Mouse (Mus musculus) adrenal gland, adult 10 weeks (tissue): ENCODE results near the gene Mrap2. TPM values are rescaled to one million over a fixed set of nuclear protein-coding genes. Genes with fewer than 3 reads are reported as not detected.

Source experiments
- polyA plus RNA-seq: library from polyadenylated mRNA; stranded (reverse); fragments of 350-450 nt; fragmentation: Illumina TruSeq; extraction: RNeasy Lipid Tissue Mini Kit (QIAGEN cat#74804); gene quantifications from one replicate; pipeline ENCODE4 v1.2.3, GENCODE M21; 2014; ENCODE audit warnings: low read depth, low replicate concordance

Gene Mrap2
- polyA plus RNA-seq: not detected

GRCm38 (mm10) chr9:87144106-87144505 lies at the start of gene Mrap2:
Gene Mrap2, plus strand, starts transcription at chr9:87144306.

Other genes with a start within 250 kb of the Mrap2 start
- gene Ripply2, start 128.8 kb upstream of the Mrap2 start, polyA plus RNA-seq: not detected
- 205 TPM for gene Cyb5r4, start 122.3 kb upstream of the Mrap2 start, polyA plus RNA-seq
- 11.6 TPM for gene Cep162, start 111.2 kb downstream of the Mrap2 start, polyA plus RNA-seq